Mouse (Mus musculus) spleen, adult 2 months (tissue): ENCODE data around the gene Slc37a1. TPM values are rescaled to one million over a fixed set of nuclear protein-coding genes. Genes with fewer than 3 reads are reported as not detected.

Experiments
- DNase-seq, 2 experiments: peaks; one replicate each; pipeline versions ENCODE4 v3.0.0 to v3.0.0-alpha.2; 2012 to 2021; ENCODE audit warnings: low spot score in 2 of 2, low read depth in 1 of 2
- H3K27ac ChIP-seq: fragments of 200-500 bp; 2 replicates; pipeline ENCODE4 v1.5.1; 2012; ENCODE audit warnings: low read length, inconsistent platforms; ENCODE audit not compliant: insufficient read depth
- H3K27me3 ChIP-seq: fragments of 200-500 bp; 2 replicates; pipeline ENCODE4 v1.6.1; 2012; ENCODE audit warnings: mild to moderate bottlenecking, moderate library complexity, low read length, inconsistent platforms; ENCODE audit not compliant: control insufficient read depth, insufficient read depth
- H3K36me3 ChIP-seq: fragments of 200-500 bp; 2 replicates; pipeline ENCODE4 v1.6.1; 2012; ENCODE audit warnings: mild to moderate bottlenecking, low read length, inconsistent platforms; ENCODE audit not compliant: control insufficient read depth, insufficient read depth
- H3K4me1 ChIP-seq: fragments of 200-500 bp; 2 replicates; pipeline ENCODE4 v1.6.1; 2011; ENCODE audit warnings: inconsistent platforms; ENCODE audit not compliant: control insufficient read depth, insufficient read depth, insufficient read length
- H3K4me3 ChIP-seq: fragments of 200-500 bp; 2 replicates; pipeline ENCODE4 v1.5.1; 2011; ENCODE audit warnings: mild to moderate bottlenecking, inconsistent platforms; ENCODE audit not compliant: insufficient read depth, insufficient read length; ENCODE audit errors: extremely low read depth
- CTCF ChIP-seq: fragments of 200-500 bp; IDR thresholded peaks from 2 replicates; pipeline ENCODE4 v1.5.1; 2011; ENCODE audit warnings: mild to moderate bottlenecking, inconsistent platforms; ENCODE audit not compliant: insufficient read depth, insufficient read length, insufficient replicate concordance; ENCODE audit errors: extremely low read depth
- POLR2A ChIP-seq: fragments of 200-500 bp; IDR thresholded peaks from 2 replicates; pipeline ENCODE4 v1.6.1; 2011; ENCODE audit warnings: low read depth, low read length, inconsistent platforms
- WGBS: fragments of 180-500 bp; shearing (Covaris S2); methylation state at CpG from one replicate; pipeline ENCODE4 v1.1.7; 2018; 5-methylcytosine and 5-hydroxymethylcytosine counted together
- polyA plus RNA-seq: library from polyadenylated mRNA; depleted of rRNA; stranded (reverse); fragments of >200 nt; gene quantifications from 2 replicates; pipeline ENCODE4 v1.2.3, GENCODE M21; 2012

Gene Slc37a1
- polyA plus RNA-seq, 1 experiment: 26.2 TPM

DNA sequence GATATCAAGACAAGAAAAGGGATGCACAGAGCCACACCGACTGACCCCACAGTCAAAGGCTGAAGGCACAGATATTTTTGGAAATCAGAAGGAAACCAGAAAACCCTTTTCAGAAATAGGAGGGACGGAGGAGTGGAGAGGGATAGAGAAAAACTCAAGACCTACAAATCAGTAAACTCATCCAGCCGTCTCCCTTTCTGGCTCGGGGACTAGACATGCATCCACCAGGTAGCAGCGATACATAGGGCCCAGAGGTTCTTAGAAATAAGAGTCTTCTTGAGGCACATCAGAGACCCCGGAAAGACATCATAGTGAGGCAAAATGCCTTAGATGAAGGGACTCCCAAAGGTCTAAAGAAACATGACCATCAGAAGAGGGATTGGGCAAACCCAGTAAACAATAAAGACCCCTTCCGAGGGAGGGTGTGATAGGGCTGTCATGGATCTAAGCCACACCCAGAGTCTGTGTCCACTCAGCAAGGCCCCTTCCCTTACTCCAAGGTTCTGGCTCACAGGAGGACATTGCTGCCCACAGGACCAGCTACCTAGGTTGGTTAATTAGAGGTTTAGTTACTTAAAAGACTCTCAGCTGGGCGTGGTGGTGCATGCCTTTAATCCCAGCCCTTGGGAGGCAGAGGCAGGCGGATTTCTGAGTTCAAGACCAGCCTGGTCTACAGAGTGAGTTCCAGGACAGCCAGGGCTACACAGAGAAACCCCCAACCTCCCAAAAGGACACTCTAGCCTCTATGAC, 14.0 kb upstream of the Slc37a1 start:
- Histone ChIP-seq H3K4me1 (peaks cover 9% of the 10 kb centered on the region), H3K27me3 (no peaks in the 10 kb centered on the region), H3K4me3 (no peak overlapping the region), H3K36me3 (no peaks in the 10 kb centered on the region), H3K27ac (no peak overlapping the region)
- WGBS: 87% methylated on average over 9 of the region's 9 CpGs
- DNase-seq: peak in 1 of 2 experiments; percentile 2
- TF ChIP-seq CTCF: no peak
- no peak for TF ChIP-seq POLR2A

DNA sequence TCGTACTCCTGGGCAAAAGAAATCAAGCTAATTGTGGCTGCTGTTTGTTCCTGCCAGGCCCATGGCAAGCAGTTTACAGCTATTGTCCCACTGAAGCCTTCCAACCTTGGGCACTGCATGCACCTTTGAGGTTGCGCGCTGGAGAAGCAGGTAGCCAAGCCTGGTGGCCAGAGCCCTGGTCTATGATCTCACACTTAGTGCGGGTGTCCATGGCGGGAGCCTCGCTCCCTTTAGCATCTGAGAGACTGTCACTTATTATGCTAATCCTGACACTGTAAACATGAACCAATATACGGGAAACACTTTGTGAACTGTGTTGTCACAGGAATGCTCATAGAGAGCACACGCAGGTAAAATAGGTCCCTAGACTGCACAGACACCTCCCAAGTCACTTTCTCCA, 13.0 kb upstream of the Slc37a1 start:
- no peak overlapping the region for H3K27ac ChIP-seq
- peaks cover 9% of the 10 kb centered on the region for H3K4me1 ChIP-seq
- H3K36me3 ChIP-seq: no peaks in the 10 kb centered on the region
- 93% methylated on average over 8 of the region's 8 CpGs for WGBS
- DNase-seq: no peak
- no peaks in the 10 kb centered on the region for H3K27me3 ChIP-seq
- H3K4me3 ChIP-seq: no peak overlapping the region
- TF ChIP-seq CTCF: no peak

DNA sequence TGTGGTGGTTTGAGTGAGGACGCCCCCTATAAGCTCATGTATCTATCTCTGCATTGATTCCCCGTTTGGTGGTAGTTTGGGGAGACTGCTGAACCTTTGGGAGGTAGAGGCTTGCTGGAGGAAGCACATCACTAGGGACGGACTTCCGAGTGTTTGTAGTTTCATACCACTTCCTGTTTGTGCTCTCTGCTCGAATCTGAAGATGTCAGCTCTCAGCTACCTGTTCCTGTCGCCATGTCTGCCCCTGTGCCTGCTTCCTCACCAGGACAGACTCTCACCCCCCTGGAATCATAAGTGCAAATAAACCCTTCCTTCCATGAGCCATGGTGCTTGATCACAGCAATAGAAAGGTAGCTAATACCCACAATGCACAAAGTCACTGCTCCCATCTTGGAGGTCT, 11.4 kb upstream of the Slc37a1 start:
- no peaks in the 10 kb centered on the region for H3K27me3 ChIP-seq
- H3K36me3 ChIP-seq: no peaks in the 10 kb centered on the region
- no peak overlapping the region for H3K4me3 ChIP-seq
- no peak for DNase-seq
- H3K4me1 ChIP-seq: peaks cover 9% of the 10 kb centered on the region
- WGBS: 31% methylated on average over 6 of the region's 6 CpGs
- TF ChIP-seq CTCF (no peak), POLR2A (no peak)
- peak overlapping the region; percentile 30; the same call in 1 of the 2 replicates for H3K27ac ChIP-seq

DNA sequence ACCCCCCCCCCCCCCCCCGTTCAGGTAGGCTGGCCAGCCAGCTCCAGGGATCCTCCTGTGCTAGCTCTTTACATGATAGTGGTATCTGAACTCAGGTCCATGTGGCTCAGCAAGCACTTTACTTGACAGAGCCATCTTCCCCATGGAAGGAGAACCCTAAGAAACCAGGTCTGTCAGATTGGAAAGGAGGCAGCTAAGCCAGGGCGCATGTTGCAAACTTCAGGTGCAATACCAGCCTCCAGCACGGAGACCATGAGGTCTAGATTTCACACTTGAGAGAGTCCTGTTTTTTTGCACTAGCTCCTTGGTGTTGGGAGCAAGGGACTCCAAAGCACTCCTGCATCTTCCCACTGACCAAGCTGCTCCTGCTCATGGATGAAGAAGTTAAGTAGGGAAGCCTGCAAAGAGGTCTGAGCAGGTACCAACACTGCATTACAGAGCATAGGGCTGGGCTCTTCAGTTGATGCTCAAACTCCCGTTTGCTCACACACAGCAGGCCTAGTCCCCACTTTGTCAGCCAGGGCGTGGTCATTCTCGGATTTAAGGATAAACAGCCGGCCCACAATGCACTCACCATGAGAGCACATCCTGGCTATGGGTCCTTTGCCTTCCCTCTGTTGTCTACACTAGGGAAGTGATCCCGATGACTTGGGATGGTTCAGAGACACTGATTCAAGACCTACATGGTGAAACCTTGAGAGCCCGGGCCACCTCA, 10.2 kb upstream of the Slc37a1 start:
- H3K4me3 ChIP-seq: peak overlapping the region; percentile 50; the same call in 1 of the 2 replicates
- WGBS: 64% methylated on average over 9 of the region's 9 CpGs
- H3K36me3 ChIP-seq: no peaks in the 10 kb centered on the region
- no peak for DNase-seq
- H3K4me1 ChIP-seq: peaks cover 9% of the 10 kb centered on the region
- TF ChIP-seq CTCF (no peak), POLR2A (no peak)
- H3K27ac ChIP-seq: no peak overlapping the region
- H3K27me3 ChIP-seq: no peaks in the 10 kb centered on the region

DNA sequence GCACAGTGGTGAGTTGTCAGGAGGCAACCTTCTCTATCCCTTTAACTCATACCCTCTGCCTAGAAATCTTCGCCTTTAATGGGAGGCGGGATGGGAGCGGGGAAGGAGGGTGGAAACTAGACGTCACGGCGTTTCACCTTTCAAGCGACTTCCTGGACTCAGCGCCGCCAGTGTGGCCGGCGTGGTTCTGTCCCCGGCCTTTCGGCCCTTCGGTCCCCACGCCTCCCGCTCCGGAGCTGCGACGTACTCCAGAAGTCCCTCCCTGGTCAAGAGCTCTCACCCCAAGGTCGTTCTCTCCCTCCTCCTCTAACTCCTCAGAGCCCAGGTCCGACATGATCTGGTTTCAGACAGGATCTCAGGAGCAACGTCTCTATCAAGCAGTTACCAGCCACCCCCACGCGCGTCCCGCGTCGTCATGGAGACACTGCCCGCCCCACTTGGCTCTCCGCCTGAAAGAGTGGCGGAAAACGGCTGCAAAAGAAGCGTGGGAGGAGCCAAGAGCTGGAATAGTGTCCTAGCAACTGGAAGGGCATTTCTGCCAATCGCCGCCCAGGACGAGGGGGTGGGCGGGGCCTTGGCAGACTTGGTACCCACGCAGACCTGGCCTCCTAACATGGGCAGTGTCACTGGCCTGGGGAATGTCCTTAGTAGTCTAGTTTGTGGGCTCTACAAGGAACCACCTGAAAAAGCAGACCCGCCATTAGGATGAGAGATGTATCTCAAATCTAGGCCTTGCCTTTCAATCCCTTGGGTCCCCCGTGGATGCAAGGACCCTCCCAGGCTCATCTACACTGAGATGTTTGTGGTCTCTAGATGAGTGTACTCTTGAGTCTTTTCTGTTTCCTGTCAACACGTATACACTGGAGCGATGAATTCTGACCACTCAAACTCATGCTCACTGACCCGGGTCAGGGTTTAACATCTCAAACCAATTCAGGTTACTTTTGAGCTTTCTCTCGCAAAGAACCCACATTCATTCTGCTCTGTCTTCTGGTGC, 9.4 kb upstream of the Slc37a1 start, which contains the start of gene Rsph1:
Gene Rsph1, minus strand, starts transcription at position 462 of the 997 bp plus-strand sequence.
- WGBS: 14% methylated on average over 44 of the region's 44 CpGs
- no peak within 1 kb of the TSS for H3K27ac ChIP-seq
- no peak for TF ChIP-seq CTCF
- no peak for TF ChIP-seq POLR2A
- H3K27me3 ChIP-seq: no peaks in the 10 kb centered on the region
- peak; percentile 58 to 93 for DNase-seq
- H3K4me3 ChIP-seq: peak within 1 kb of the TSS; percentile 50; the same call in 1 of the 2 replicates
- peaks cover 9% of the 10 kb centered on the region for H3K4me1 ChIP-seq
- no peaks in the 10 kb centered on the region for H3K36me3 ChIP-seq

DNA sequence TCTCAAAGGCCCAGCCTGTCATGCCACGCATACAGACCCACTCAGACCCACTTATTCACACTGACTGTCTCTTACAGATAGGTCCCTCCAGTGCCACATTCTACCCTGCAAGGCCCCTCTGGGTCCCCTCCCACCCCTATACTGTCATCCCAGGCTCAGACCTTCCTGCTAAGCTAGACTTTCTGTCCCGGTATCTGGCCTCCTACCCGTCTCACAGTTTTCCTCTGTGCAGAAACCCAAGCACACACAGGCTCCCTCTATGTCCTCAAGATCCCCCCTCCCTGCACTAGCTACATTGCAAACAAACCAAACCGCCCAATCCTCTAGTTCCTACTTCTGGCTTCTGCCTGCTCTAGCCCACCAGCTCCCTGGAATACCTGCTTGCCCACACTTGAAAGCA, 8.7 kb upstream of the Slc37a1 start:
- no peak for TF ChIP-seq POLR2A
- TF ChIP-seq CTCF: no peak
- no peak for DNase-seq
- Histone ChIP-seq H3K4me3 (no peak overlapping the region), H3K4me1 (peaks cover 9% of the 10 kb centered on the region), H3K36me3 (no peaks in the 10 kb centered on the region), H3K27ac (no peak overlapping the region), H3K27me3 (no peaks in the 10 kb centered on the region)
- WGBS: 93% methylated on average over 4 of the region's 4 CpGs
